Mouse (Mus musculus) frontal cortex, adult 2 months (tissue): ENCODE measurements around the gene Tsacc. TPM values are rescaled to one million over a fixed set of nuclear protein-coding genes. Genes with fewer than 3 reads are reported as not detected.

ENCODE experiments used
- DNase-seq, 2 experiments: peaks; one replicate each; pipeline ENCODE4 v3.0.0; 2022; ENCODE audit warnings: low spot score in 1 of 2; ENCODE audit errors: extremely low spot score in 1 of 2
- polyA plus RNA-seq: library from polyadenylated mRNA; depleted of rRNA; stranded (reverse); fragments of >200 nt; gene quantifications from 2 replicates; pipeline ENCODE4 v1.2.3, GENCODE M21; 2012; rRNA removed

The Tsacc gene
- polyA plus RNA-seq, 1 experiment = 5.1 TPM

GRCm38 (mm10) chr3:88241045-88241786, 55.6 kb downstream of the Tsacc start:
- no peak for DNase-seq

- no peak for DNase-seq
Observed at GRCm38 (mm10) chr3:88239446-88239845, 57.4 kb downstream of the Tsacc start.

- peak in 1 of 2 experiments; percentile 43 for DNase-seq
Observed at GRCm38 (mm10) chr3:88238866-88239391, 57.9 kb downstream of the Tsacc start.

GRCm38 (mm10) chr3:88237556-88238194, 59.1 kb downstream of the Tsacc start:
- DNase-seq = peak in 1 of 2 experiments; percentile 32

GRCm38 (mm10) chr3:88237161-88237555, 59.6 kb downstream of the Tsacc start:
- no peak for DNase-seq

- DNase-seq = no peak
Observed at GRCm38 (mm10) chr3:88235616-88236015, 61.2 kb downstream of the Tsacc start.

- no peak for DNase-seq
Observed at GRCm38 (mm10) chr3:88235216-88235615, 61.6 kb downstream of the Tsacc start.

- DNase-seq = no peak
Observed at GRCm38 (mm10) chr3:88234041-88234440, 62.8 kb downstream of the Tsacc start.

GRCm38 (mm10) chr3:88232851-88233649, 63.7 kb downstream of the Tsacc start:
- no peak for DNase-seq

Other genes with a start within 250 kb of the Tsacc start
- gene Naxe, start 238.5 kb downstream of the Tsacc start, polyA plus RNA-seq = 79.5 and 90.3 TPM in 2 replicates
- not detected in 2 replicates for gene Ttc24, start 218.7 kb downstream of the Tsacc start, polyA plus RNA-seq
- 0.64 and 0.74 TPM in 2 replicates for gene Iqgap3, start 215.0 kb downstream of the Tsacc start, polyA plus RNA-seq
- 137 and 138 TPM in 2 replicates for gene Mef2d, start 154.6 kb downstream of the Tsacc start, polyA plus RNA-seq
- not detected in 2 replicates for gene Rhbg, start 42.3 kb downstream of the Tsacc start, polyA plus RNA-seq
- gene Gm38392, start 9.8 kb downstream of the Tsacc start, polyA plus RNA-seq = not detected in 2 replicates
- gene Cct3, start 117 bp upstream of the Tsacc start, polyA plus RNA-seq = 141 and 157 TPM in 2 replicates
- 88.0 and 91.7 TPM in 2 replicates for gene Glmp, start 28.0 kb upstream of the Tsacc start, polyA plus RNA-seq
- gene Tmem79, start 39.1 kb upstream of the Tsacc start, polyA plus RNA-seq = 0.64 and 0.78 TPM in 2 replicates
- gene Smg5, start 39.3 kb upstream of the Tsacc start, polyA plus RNA-seq = 87.8 and 92.8 TPM in 2 replicates
- 29.8 and 29.9 TPM in 2 replicates for gene Paqr6, start 67.6 kb upstream of the Tsacc start, polyA plus RNA-seq
- 0.46 and 2.3 TPM in 2 replicates for gene Bglap3, start 75.7 kb upstream of the Tsacc start, polyA plus RNA-seq
- gene Bglap2, start 81.7 kb upstream of the Tsacc start, polyA plus RNA-seq = 1.6 and 5.5 TPM in 2 replicates
- 0.34 and 2.3 TPM in 2 replicates for gene Bglap, start 87.5 kb upstream of the Tsacc start, polyA plus RNA-seq
- gene Pmf1, start 113.3 kb upstream of the Tsacc start, polyA plus RNA-seq = 12.6 and 14.3 TPM in 2 replicates
- 59.9 and 61.4 TPM in 2 replicates for gene Slc25a44, start 128.1 kb upstream of the Tsacc start, polyA plus RNA-seq
- 66.2 and 70.8 TPM in 2 replicates for gene Sema4a, start 164.2 kb upstream of the Tsacc start, polyA plus RNA-seq
- gene Lmna, start 213.0 kb upstream of the Tsacc start, polyA plus RNA-seq = 52.5 and 53.9 TPM in 2 replicates
- gene Mex3a, start 235.4 kb upstream of the Tsacc start, polyA plus RNA-seq = 4.5 and 4.7 TPM in 2 replicates